Mouse (Mus musculus) midbrain, embryonic 15.5 days (tissue): ENCODE results near the gene Fndc3b. TPM values are rescaled to one million over a fixed set of nuclear protein-coding genes. Genes with fewer than 3 reads are reported as not detected.
"Not testable (repeated sequence)": the region's sequence is repeated elsewhere in the genome, so short reads cannot be mapped to it uniquely, and the experiment has no call there.

Experiments
- ATAC-seq: fragments of 200-750 bp; cut with Nextera tagmentation; replicated peaks from 2 replicates; pipeline ENCODE4 v1.8.0; 2017; ENCODE audit warnings: moderate TSS enrichment
- H3K27ac ChIP-seq: fragments of 300-500 bp; sonication (generic); 2 replicates; pipeline ENCODE4 v1.5.1; 2015; ENCODE audit warnings: mild to moderate bottlenecking, inconsistent platforms
- H3K27me3 ChIP-seq: fragments of 300-500 bp; sonication (generic); replicated peaks from 2 replicates; pipeline ENCODE4 v1.6.1; 2015; ENCODE audit warnings: inconsistent platforms
- H3K36me3 ChIP-seq: fragments of 300-500 bp; sonication (generic); replicated peaks from 2 replicates; pipeline ENCODE4 v1.6.1; 2015; ENCODE audit warnings: inconsistent platforms
- H3K4me1 ChIP-seq: fragments of 300-500 bp; sonication (generic); 2 replicates; pipeline ENCODE4 v1.6.1; 2015; ENCODE audit warnings: inconsistent platforms
- H3K4me2 ChIP-seq: fragments of 300-500 bp; sonication (generic); 2 replicates; pipeline ENCODE4 v1.6.1; 2015; ENCODE audit warnings: inconsistent platforms, mild to moderate bottlenecking, moderate library complexity
- H3K4me3 ChIP-seq: fragments of 300-500 bp; sonication (generic); 2 replicates; pipeline ENCODE4 v1.5.1; 2015; ENCODE audit warnings: mild to moderate bottlenecking, inconsistent platforms
- H3K9ac ChIP-seq: fragments of 300-500 bp; sonication (generic); 2 replicates; pipeline ENCODE4 v1.6.1; 2015; ENCODE audit warnings: mild to moderate bottlenecking, inconsistent platforms
- H3K9me3 ChIP-seq: fragments of 300-500 bp; sonication (generic); 2 replicates; pipeline ENCODE4 v1.6.1; 2016; ENCODE audit warnings: inconsistent platforms
- WGBS: fragments of 180-500 bp; shearing (Covaris S2); methylation state at CpG from one replicate; pipeline ENCODE4 v1.1.7; 2015; ENCODE audit warnings: mixed read lengths; 5-methylcytosine and 5-hydroxymethylcytosine counted together
- polyA plus RNA-seq: library from polyadenylated mRNA; unstranded; fragments of >200 nt; fragmentation: Nextera tagmentation; extraction: Ambion mirVana; gene quantifications from 2 replicates; pipeline ENCODE4 v1.2.1, GENCODE M21; 2015

The Fndc3b gene
- polyA plus RNA-seq, 1 experiment from 2014 or later, result 9.7 TPM

DNA sequence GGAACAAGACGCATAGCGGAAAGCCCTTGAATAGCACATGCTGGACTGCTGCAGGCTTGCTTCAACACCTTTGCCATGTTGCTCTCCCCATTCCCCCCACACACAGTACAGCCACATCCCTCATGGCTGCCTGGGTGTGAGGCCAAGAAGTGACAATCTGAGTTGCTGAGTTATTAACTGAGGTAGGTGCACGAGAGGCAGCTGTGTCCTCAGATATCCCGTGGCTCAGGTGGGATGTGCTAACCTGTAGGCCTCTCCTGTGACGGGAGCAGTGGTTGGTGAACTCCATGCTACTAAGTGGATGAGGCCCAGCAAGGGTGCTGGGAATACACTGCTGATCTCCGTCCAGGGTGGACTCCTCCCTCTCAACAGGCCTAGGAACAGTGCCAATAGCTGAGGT, 288.6 kb downstream of the Fndc3b start:
- WGBS, result 89% methylated on average over 6 of the region's 6 CpGs
- H3K4me1 ChIP-seq, result no peaks in the 10 kb centered on the region
- H3K9ac ChIP-seq, result no peak overlapping the region
- H3K4me2 ChIP-seq, result no peak overlapping the region
- no peaks in the 10 kb centered on the region for H3K36me3 ChIP-seq
- no peak overlapping the region for H3K27ac ChIP-seq
- H3K9me3 ChIP-seq, result no peaks in the 10 kb centered on the region
- H3K27me3 ChIP-seq, result no peaks in the 10 kb centered on the region
- no peak for ATAC-seq
- no peak overlapping the region for H3K4me3 ChIP-seq

GRCm38 (mm10) chr3:27421980-27422379, 289.1 kb downstream of the Fndc3b start:
- no peak overlapping the region for H3K9ac ChIP-seq
- H3K4me3 ChIP-seq, result no peak overlapping the region
- no peaks in the 10 kb centered on the region for H3K36me3 ChIP-seq
- no peak for ATAC-seq
- 60% methylated on average over 12 of the region's 12 CpGs for WGBS
- no peak overlapping the region for H3K4me2 ChIP-seq
- H3K27me3 ChIP-seq, result no peaks in the 10 kb centered on the region
- H3K4me1 ChIP-seq, result 0 out of 2 replicates have a peak, but pooled peaks cover 2% of the 10 kb centered on the region
- H3K27ac ChIP-seq, result no peak overlapping the region
- H3K9me3 ChIP-seq, result no peaks in the 10 kb centered on the region

DNA sequence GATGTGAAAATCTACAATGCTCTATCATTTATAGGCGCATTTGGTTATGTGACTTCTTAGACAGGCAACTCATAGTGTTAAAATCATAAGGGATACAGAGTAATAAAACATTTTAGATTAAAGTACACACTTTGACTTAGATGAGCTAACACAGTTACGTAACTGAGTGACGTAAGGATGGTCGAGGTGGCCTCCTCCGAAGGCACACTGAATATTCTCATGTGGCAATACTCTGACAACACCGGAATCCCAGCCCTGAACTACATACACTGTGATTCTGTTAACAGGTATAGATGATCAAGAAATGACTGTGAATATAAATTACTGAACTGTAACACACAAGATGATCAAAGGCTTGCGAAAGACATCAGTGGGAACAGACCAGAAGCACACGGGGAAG, 292.5 kb downstream of the Fndc3b start:
- Histone ChIP-seq H3K27me3 (no peaks in the 10 kb centered on the region), H3K27ac (no peak overlapping the region), H3K36me3 (no peaks in the 10 kb centered on the region), H3K4me3 (no peak overlapping the region), H3K9ac (no peak overlapping the region), H3K4me2 (no peak overlapping the region), H3K9me3 (no peaks in the 10 kb centered on the region), H3K4me1 (0 out of 2 replicates have a peak, but pooled peaks cover 3% of the 10 kb centered on the region)
- ATAC-seq, result no peak
- WGBS, result 96% methylated on average over 8 of the region's 8 CpGs

DNA sequence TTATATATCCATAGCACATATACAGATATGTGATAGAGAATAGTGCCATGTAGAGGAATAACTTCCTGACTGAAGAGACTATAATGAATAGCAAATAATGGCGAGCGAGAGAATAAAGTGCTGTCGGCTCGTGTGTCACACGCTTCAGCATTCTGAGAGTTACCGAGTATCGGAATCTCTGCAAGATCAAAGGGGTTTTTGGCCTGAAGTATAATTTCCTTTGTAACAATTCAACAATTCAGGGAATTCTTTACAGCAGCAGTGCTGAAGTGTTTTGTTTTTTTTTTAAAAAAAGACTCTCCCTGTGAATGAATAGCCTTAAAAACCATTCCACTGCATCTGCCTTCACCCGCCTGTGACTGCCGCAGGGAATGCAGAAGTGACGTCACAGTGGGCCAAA, 294.3 kb downstream of the Fndc3b start:
- ATAC-seq, result no peak
- Histone ChIP-seq H3K9ac (no peak overlapping the region), H3K4me2 (no peak overlapping the region), H3K27ac (no peak overlapping the region), H3K27me3 (no peaks in the 10 kb centered on the region), H3K4me3 (no peak overlapping the region), H3K4me1 (0 out of 2 replicates have a peak, but pooled peaks cover 3% of the 10 kb centered on the region), H3K9me3 (no peaks in the 10 kb centered on the region), H3K36me3 (no peaks in the 10 kb centered on the region)
- WGBS, result 49% methylated on average over 10 of the region's 10 CpGs

DNA sequence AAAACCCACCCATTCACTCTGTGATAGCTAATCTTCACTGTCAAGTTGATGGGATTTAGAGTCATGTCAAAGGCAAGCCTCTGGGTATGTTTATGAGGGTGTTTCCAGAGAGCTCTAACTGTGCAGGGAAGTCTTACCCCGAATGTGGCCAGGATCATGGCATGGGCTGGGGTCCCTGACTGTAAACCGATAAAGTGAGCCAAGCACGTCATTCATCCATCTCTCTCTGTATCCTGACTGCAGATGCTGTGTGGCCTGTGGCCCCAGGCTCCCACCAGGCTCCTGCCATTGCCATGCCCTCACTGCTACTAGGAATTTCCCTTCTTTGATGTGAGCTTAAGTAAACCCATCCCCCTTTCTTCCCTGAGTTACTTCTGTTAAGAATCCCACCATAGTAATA, 297.5 kb downstream of the Fndc3b start:
- 78% methylated on average over 3 of the region's 3 CpGs for WGBS
- Histone ChIP-seq H3K27me3 (no peaks in the 10 kb centered on the region), H3K4me2 (no peak overlapping the region), H3K36me3 (no peaks in the 10 kb centered on the region), H3K4me3 (no peak overlapping the region), H3K27ac (no peak overlapping the region), H3K4me1 (0 out of 2 replicates have a peak, but pooled peaks cover 3% of the 10 kb centered on the region), H3K9me3 (no peaks in the 10 kb centered on the region), H3K9ac (no peak overlapping the region)
- no peak for ATAC-seq

- Histone ChIP-seq H3K27me3 (no peaks in the 10 kb centered on the region), H3K36me3 (no peaks in the 10 kb centered on the region), H3K4me1 (no peaks in the 10 kb centered on the region), H3K4me2 (no peak overlapping the region), H3K9ac (no peak overlapping the region), H3K9me3 (no peaks in the 10 kb centered on the region), H3K4me3 (no peak overlapping the region), H3K27ac (no peak overlapping the region)
- 96% methylated on average over 2 of the region's 2 CpGs for WGBS
- no peak for ATAC-seq
These were observed 299.8 kb downstream of the Fndc3b start for GRCm38 (mm10) chr3:27411286-27411685.

DNA sequence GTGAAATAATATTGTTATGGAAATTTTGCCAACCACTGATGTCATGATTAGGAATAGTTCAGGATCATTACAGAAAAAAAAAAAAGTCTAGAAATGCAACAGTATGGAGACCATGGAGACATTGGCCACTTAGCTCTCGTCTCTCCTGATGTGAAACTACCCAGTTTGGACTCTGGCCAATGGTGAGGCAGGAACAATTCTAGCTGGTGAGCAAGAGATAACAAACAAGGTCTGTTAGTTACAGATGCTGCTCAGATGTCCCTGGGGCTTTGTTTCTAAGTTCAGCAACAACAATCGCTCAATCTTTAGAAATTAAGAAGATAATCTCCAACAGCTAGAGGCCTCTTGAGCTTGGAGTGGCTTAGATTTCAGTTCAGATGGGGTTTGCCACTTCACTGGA, 302.5 kb downstream of the Fndc3b start:
- ATAC-seq, result no peak
- Histone ChIP-seq H3K36me3 (no peaks in the 10 kb centered on the region), H3K27ac (no peak overlapping the region), H3K9me3 (no peaks in the 10 kb centered on the region), H3K4me1 (no peaks in the 10 kb centered on the region), H3K4me2 (no peak overlapping the region), H3K9ac (no peak overlapping the region), H3K4me3 (no peak overlapping the region), H3K27me3 (no peaks in the 10 kb centered on the region)
- 62% methylated on average over 2 of the region's 2 CpGs for WGBS

DNA sequence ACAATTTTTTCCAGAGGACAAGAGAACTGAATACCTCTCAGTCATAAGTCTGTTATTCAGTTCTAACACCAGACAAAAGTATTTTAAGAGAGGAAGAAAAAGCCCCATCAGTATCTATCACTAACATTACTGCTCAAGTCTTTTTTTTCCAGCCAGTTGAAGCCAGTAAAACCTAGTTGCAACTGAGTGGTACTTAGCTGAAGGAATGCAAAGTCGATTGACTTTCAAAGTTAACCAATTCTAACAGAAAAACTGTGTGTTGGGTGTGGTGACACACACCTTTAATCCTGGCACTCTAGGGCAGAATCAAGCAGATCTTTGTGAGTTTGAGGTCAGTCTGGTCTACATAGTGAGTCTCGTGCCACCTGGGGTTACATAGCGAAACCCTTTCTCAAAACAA, 304.7 kb downstream of the Fndc3b start:
- Histone ChIP-seq H3K36me3 (no peaks in the 10 kb centered on the region), H3K4me3 (no peak overlapping the region), H3K4me2 (no peak overlapping the region), H3K9ac (no peak overlapping the region), H3K4me1 (no peaks in the 10 kb centered on the region), H3K9me3 (no peaks in the 10 kb centered on the region), H3K27ac (no peak overlapping the region), H3K27me3 (no peaks in the 10 kb centered on the region)
- 90% methylated on average over 3 of the region's 3 CpGs for WGBS
- no peak for ATAC-seq

DNA sequence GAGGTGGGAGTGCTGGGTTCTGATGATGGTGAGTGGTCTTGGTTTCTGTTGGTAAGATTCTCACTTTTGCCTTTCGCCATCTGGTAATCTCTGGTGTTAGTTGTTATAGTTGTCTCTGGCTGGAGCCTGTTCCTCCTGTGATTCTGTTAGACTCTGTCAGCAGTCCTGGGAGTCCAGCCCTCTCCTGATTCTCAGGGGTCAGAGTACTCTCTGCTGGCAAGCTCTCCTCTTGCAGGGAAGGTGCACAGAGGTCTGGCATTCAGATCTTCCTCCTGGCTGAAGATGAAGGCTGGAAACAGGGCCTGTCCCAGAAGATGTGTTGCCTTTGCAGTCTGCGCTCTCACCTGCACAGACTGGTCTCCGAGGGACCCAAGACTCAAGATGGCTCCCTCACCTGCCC, 310.1 kb downstream of the Fndc3b start:
- not testable (repeated sequence) for H3K4me1 ChIP-seq, H3K27ac ChIP-seq, H3K36me3 ChIP-seq, H3K27me3 ChIP-seq, H3K9me3 ChIP-seq, H3K9ac ChIP-seq, ATAC-seq, H3K4me3 ChIP-seq, H3K4me2 ChIP-seq
- 94% methylated on average over 3 of the region's 3 CpGs for WGBS

GRCm38 (mm10) chr3:27389923-27390322, 321.2 kb downstream of the Fndc3b start:
- Histone ChIP-seq H3K9me3 (no peaks in the 10 kb centered on the region), H3K4me3 (no peak overlapping the region), H3K4me2 (no peak overlapping the region), H3K27ac (no peak overlapping the region), H3K36me3 (no peaks in the 10 kb centered on the region), H3K27me3 (no peaks in the 10 kb centered on the region), H3K4me1 (no peaks in the 10 kb centered on the region), H3K9ac (no peak overlapping the region)
- 63% methylated on average over 1 of the region's 1 CpGs for WGBS
- no peak for ATAC-seq

- Histone ChIP-seq H3K9ac (no peak overlapping the region), H3K4me1 (no peaks in the 10 kb centered on the region), H3K4me2 (no peak overlapping the region), H3K27ac (no peak overlapping the region), H3K36me3 (no peaks in the 10 kb centered on the region), H3K27me3 (no peaks in the 10 kb centered on the region), H3K9me3 (no peaks in the 10 kb centered on the region), H3K4me3 (no peak overlapping the region)
- 76% methylated on average over 3 of the region's 3 CpGs for WGBS
- no peak for ATAC-seq
These were observed 326.3 kb downstream of the Fndc3b start for GRCm38 (mm10) chr3:27384836-27385235.

DNA sequence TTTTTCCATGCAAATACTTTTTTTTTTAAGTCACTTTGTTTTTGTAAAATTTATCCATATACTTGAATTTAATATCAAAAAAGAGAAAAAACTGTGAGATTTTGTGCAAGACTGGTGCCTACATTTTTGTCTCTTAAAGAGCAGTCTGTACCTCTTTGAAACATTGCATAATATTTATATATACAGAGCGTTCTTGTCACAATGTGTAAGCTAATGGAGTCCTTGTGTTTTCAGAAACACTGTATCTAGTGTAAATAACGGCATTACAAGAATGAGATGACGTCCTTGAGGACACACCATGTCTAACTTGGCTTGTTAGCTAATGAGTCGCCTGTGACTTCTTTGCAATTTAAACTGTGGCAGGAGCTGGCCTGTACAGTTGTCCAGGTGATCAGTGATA, 333.2 kb downstream of the Fndc3b start:
- H3K9me3 ChIP-seq, result no peaks in the 10 kb centered on the region
- no peak overlapping the region for H3K27ac ChIP-seq
- WGBS, result 78% methylated on average over 4 of the region's 4 CpGs
- no peak overlapping the region for H3K4me2 ChIP-seq
- no peak overlapping the region for H3K9ac ChIP-seq
- no peaks in the 10 kb centered on the region for H3K36me3 ChIP-seq
- H3K4me1 ChIP-seq, result no peaks in the 10 kb centered on the region
- H3K27me3 ChIP-seq, result peaks cover 10% of the 10 kb centered on the region; the same call in 1 of the 2 replicates
- no peak overlapping the region for H3K4me3 ChIP-seq
- no peak for ATAC-seq

DNA sequence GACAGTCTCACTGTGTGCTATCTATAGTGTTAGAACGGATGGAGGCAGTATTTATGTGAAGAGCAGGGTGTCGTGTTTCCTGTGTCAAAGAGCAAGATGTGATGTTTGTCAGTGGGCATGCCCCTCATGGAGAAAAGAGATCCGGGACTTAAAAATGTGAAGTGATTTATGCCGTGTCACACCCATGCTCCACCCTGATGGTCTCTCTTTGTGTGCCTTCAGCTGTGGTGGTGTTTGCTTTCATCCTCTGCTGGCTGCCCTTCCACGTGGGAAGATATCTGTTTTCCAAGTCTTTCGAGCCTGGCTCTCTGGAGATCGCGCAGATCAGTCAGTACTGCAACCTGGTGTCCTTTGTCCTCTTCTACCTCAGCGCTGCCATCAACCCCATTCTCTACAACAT, 336.7 kb downstream of the Fndc3b start:
- Histone ChIP-seq H3K9me3 (no peaks in the 10 kb centered on the region), H3K9ac (no peak overlapping the region), H3K4me3 (no peak overlapping the region), H3K4me2 (no peak overlapping the region), H3K4me1 (peaks cover 23% of the 10 kb centered on the region), H3K36me3 (no peaks in the 10 kb centered on the region), H3K27ac (no peak overlapping the region), H3K27me3 (peaks cover 35% of the 10 kb centered on the region)
- no peak for ATAC-seq
- WGBS, result 64% methylated on average over 9 of the region's 9 CpGs
